Mouse (Mus musculus) embryonic facial prominence, embryonic 14.5 days (tissue): Measurements from ENCODE around the gene Serac1. TPM values are rescaled to one million over a fixed set of nuclear protein-coding genes. Genes with fewer than 3 reads are reported as not detected.

ENCODE experiments used
- ATAC-seq: fragments of 200-750 bp; cut with Nextera tagmentation; 2 replicates; pipeline ENCODE4 v1.8.0; 2017; ENCODE audit warnings: low read depth, moderate number of reproducible peaks, moderate TSS enrichment
- DNase-seq: peaks from one replicate; pipeline ENCODE4 v3.0.0-alpha.2; 2015; ENCODE audit warnings: low spot score
- H3K27ac ChIP-seq: fragments of 300-500 bp; sonication (generic); replicated peaks from 2 replicates; pipeline ENCODE4 v1.5.1; 2014; ENCODE audit warnings: low read depth, mild to moderate bottlenecking, low read length, moderate library complexity
- H3K27me3 ChIP-seq: fragments of 300-500 bp; sonication (generic); replicated peaks from 2 replicates; pipeline ENCODE4 v1.6.1; 2014; ENCODE audit warnings: low read length; ENCODE audit not compliant: control insufficient read depth, insufficient read depth
- H3K36me3 ChIP-seq: fragments of 300-500 bp; sonication (generic); 2 replicates; pipeline ENCODE4 v1.6.1; 2014; ENCODE audit warnings: low read length, mixed read lengths; ENCODE audit not compliant: control insufficient read depth, insufficient read depth
- H3K4me1 ChIP-seq: fragments of 300-500 bp; sonication (generic); 2 replicates; pipeline ENCODE4 v1.6.1; 2014; ENCODE audit warnings: antibody characterized with exemption, low read length; ENCODE audit not compliant: control insufficient read depth, insufficient read depth
- H3K4me2 ChIP-seq: fragments of 300-500 bp; sonication (generic); 2 replicates; pipeline ENCODE4 v1.6.1; 2014; ENCODE audit warnings: low read depth, mild to moderate bottlenecking, low read length, moderate library complexity, mixed read lengths
- H3K4me3 ChIP-seq: fragments of 300-500 bp; sonication (generic); 2 replicates; pipeline ENCODE4 v1.5.1; 2014; ENCODE audit warnings: low read depth, mild to moderate bottlenecking, low read length
- H3K9ac ChIP-seq: fragments of 300-500 bp; sonication (generic); 2 replicates; pipeline ENCODE4 v1.6.1; 2014; ENCODE audit warnings: low read depth, mild to moderate bottlenecking, low read length, moderate library complexity, mixed read lengths
- H3K9me3 ChIP-seq: fragments of 300-500 bp; sonication (generic); 2 replicates; pipeline ENCODE4 v1.6.1; 2016; ENCODE audit warnings: low read length; ENCODE audit not compliant: control insufficient read depth
- WGBS: fragments of 180-500 bp; shearing (Covaris S2); extraction: QIAGEN DNeasy Blood & Tissue Kit; methylation state at CpG from one replicate; pipeline ENCODE4 v1.1.7; 2014; 5-methylcytosine and 5-hydroxymethylcytosine counted together
- polyA plus RNA-seq: library from polyadenylated mRNA; unstranded; fragments of >200 nt; fragmentation: Nextera tagmentation; extraction: Ambion mirVana; gene quantifications from 2 replicates; pipeline ENCODE4 v1.2.1, GENCODE M21; 2014

Serac1 gene
- polyA plus RNA-seq, 1 experiment from 2014 or later = 5.8 TPM

GRCm38 (mm10) chr17:6005638-6006471 lies 73.7 kb downstream of the Serac1 start:
- Histone ChIP-seq H3K9me3 (no peaks in the 10 kb centered on the region), H3K4me3 (no peak overlapping the region), H3K36me3 (0 out of 2 replicates have a peak, but pooled peaks cover 3% of the 10 kb centered on the region), H3K4me2 (peak overlapping the region; percentile 38), H3K9ac (peak overlapping the region; percentile 21), H3K27me3 (no peaks in the 10 kb centered on the region), H3K4me1 (peaks cover 18% of the 10 kb centered on the region), H3K27ac (peak overlapping the region; percentile 89)
- peak; percentile 78 for ATAC-seq
- WGBS = 16% methylated on average over 14 of the region's 14 CpGs
- peak; percentile 97 for DNase-seq

DNA sequence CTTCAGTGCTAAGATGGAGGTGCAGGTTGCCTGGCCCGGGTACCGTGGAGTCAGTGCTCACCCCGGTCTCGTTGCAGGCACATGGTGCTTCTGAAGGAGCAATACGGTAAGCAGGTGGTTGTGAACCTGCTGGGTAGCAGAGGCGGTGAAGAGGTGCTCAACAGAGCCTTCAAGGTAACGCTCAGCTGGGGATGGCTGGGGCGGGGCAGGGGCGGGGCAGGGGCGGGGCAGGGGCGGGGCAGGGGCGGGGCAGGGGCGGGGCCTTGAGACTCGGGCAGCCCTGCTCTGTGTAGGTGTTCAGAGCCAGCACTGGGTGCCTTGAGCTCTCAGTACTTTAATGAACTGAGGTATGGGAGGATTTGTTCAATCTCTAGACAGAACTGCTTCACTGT lies 74.3 kb downstream of the Serac1 start:
- Histone ChIP-seq H3K4me3 (no peak overlapping the region), H3K9ac (no peak overlapping the region), H3K4me2 (peak overlapping the region; percentile 32), H3K36me3 (no peaks in the 10 kb centered on the region), H3K27me3 (no peaks in the 10 kb centered on the region), H3K27ac (peak overlapping the region; percentile 89), H3K4me1 (peaks cover 18% of the 10 kb centered on the region), H3K9me3 (no peaks in the 10 kb centered on the region)
- 19% methylated on average over 6 of the region's 14 CpGs for WGBS
- peak; percentile 84 for ATAC-seq
- peak; percentile 36 for DNase-seq

DNA sequence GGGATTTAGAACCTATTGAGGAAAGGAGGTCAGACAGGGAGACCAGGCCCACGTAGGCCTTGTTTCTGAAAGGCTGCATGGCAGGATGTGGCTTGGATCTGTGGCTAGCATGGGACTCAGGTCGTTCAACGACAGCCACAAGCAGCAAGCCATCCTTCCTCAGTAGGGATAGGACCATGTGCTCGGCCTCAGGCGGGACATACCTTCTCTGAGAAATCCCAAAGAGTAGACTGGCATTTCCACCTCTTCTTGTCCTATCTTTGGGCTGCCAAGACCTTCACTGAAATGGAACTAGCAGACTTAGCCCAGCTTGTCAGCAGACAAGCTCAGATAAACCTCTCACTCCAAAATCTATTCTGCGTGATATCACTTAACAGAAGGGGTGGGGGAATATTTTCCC lies 75.9 kb downstream of the Serac1 start:
- WGBS = 90% methylated on average over 6 of the region's 6 CpGs
- Histone ChIP-seq H3K9ac (no peak overlapping the region), H3K4me2 (no peak overlapping the region), H3K9me3 (no peaks in the 10 kb centered on the region), H3K27ac (no peak overlapping the region), H3K4me1 (peaks cover 18% of the 10 kb centered on the region), H3K27me3 (no peaks in the 10 kb centered on the region), H3K36me3 (no peaks in the 10 kb centered on the region), H3K4me3 (no peak overlapping the region)
- no peak for ATAC-seq
- no peak for DNase-seq

DNA sequence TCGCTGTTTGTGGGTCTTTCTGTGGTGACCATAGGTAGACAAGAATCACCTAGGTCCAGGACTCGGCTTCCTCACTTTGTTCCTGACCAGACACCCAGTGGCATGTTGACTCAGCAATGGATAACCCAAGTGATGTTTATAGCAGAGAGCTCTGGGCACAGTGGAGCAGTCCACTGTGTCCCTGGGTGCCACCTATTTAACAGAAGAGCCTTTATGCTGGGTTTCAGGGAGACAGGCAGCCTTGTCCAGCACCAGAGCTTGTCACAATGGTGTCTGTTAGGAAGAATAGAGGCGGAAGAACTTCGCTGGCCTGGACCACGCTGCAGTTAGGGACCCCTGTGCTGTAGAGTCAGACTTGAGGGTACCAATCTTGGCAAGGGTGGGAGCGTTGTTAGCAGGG lies 77.0 kb downstream of the Serac1 start:
- H3K9me3 ChIP-seq = no peaks in the 10 kb centered on the region
- DNase-seq (no peak), ATAC-seq (no peak)
- H3K9ac ChIP-seq = no peak overlapping the region
- peaks cover 19% of the 10 kb centered on the region for H3K4me1 ChIP-seq
- no peaks in the 10 kb centered on the region for H3K36me3 ChIP-seq
- 87% methylated on average over 6 of the region's 6 CpGs for WGBS
- H3K27ac ChIP-seq = no peak overlapping the region
- no peak overlapping the region for H3K4me2 ChIP-seq
- H3K27me3 ChIP-seq = no peaks in the 10 kb centered on the region
- H3K4me3 ChIP-seq = no peak overlapping the region

- Histone ChIP-seq H3K9ac (no peak overlapping the region), H3K4me3 (no peak overlapping the region), H3K27ac (no peak overlapping the region), H3K36me3 (no peaks in the 10 kb centered on the region), H3K9me3 (no peaks in the 10 kb centered on the region), H3K4me1 (peaks cover 16% of the 10 kb centered on the region), H3K27me3 (no peaks in the 10 kb centered on the region), H3K4me2 (no peak overlapping the region)
- no peak for DNase-seq
- WGBS = 64% methylated on average over 7 of the region's 7 CpGs
- no peak for ATAC-seq
Measured at GRCm38 (mm10) chr17:6001836-6002235, 77.7 kb downstream of the Serac1 start.

- 79% methylated on average over 6 of the region's 6 CpGs for WGBS
- H3K36me3 ChIP-seq = no peaks in the 10 kb centered on the region
Measured at GRCm38 (mm10) chr17:6001389-6001788, 78.2 kb downstream of the Serac1 start.

DNA sequence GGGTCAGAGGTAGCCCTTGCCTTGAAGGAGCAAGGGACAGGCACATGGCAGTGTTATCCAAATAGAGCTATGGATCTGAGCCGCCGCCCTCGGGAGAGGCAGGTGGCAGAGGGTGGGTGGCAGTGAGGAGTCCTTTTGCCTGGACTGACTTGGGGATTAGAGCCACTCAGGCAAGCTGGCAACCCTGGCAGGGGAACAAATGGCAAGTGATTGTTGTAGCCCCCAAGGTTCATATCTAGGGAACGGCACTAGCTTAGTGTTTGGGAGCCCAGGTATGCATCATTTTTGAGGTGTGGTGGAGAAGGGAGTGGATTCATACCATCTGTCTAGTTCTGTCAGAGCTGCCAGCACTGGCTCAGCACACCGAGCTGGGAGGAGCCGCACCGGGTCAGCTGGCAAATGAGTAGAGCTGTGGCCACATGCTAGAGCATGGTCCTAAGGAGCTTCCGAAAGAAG lies 78.6 kb downstream of the Serac1 start:
- no peaks in the 10 kb centered on the region for H3K27me3 ChIP-seq
- H3K9ac ChIP-seq = no peak overlapping the region
- ATAC-seq = no peak
- H3K4me1 ChIP-seq = peaks cover 11% of the 10 kb centered on the region
- H3K4me2 ChIP-seq = no peak overlapping the region
- no peaks in the 10 kb centered on the region for H3K36me3 ChIP-seq
- H3K4me3 ChIP-seq = no peak overlapping the region
- H3K27ac ChIP-seq = no peak overlapping the region
- no peak for DNase-seq
- WGBS = 77% methylated on average over 8 of the region's 8 CpGs
- no peaks in the 10 kb centered on the region for H3K9me3 ChIP-seq

More at GRCm38 (mm10) chr17:6001389-6001788, 78.2 kb downstream of the Serac1 start:
- H3K9me3 ChIP-seq = no peaks in the 10 kb centered on the region
- no peak overlapping the region for H3K27ac ChIP-seq
- no peak overlapping the region for H3K4me3 ChIP-seq
- no peak overlapping the region for H3K4me2 ChIP-seq
- DNase-seq (no peak), ATAC-seq (no peak)
- H3K27me3 ChIP-seq = no peaks in the 10 kb centered on the region
- H3K9ac ChIP-seq = no peak overlapping the region
- H3K4me1 ChIP-seq = peaks cover 14% of the 10 kb centered on the region

- 73% methylated on average over 5 of the region's 5 CpGs for WGBS
- no peak overlapping the region for H3K27ac ChIP-seq
Measured at GRCm38 (mm10) chr17:5999039-5999543, 80.5 kb downstream of the Serac1 start.

GRCm38 (mm10) chr17:5998235-5998500 lies 81.4 kb downstream of the Serac1 start:
- H3K9ac ChIP-seq = no peak overlapping the region
- no peak overlapping the region for H3K4me3 ChIP-seq
- DNase-seq = no peak
- no peak overlapping the region for H3K4me2 ChIP-seq
- no peaks in the 10 kb centered on the region for H3K9me3 ChIP-seq
- H3K27me3 ChIP-seq = no peaks in the 10 kb centered on the region
- H3K27ac ChIP-seq = no peak overlapping the region
- H3K36me3 ChIP-seq = no peaks in the 10 kb centered on the region
- no peak for ATAC-seq
- H3K4me1 ChIP-seq = 0 out of 2 replicates have a peak, but pooled peaks cover 2% of the 10 kb centered on the region

More at GRCm38 (mm10) chr17:5999039-5999543, 80.5 kb downstream of the Serac1 start:
- no peaks in the 10 kb centered on the region for H3K36me3 ChIP-seq
- H3K4me3 ChIP-seq = no peak overlapping the region
- H3K9me3 ChIP-seq = no peaks in the 10 kb centered on the region
- no peaks in the 10 kb centered on the region for H3K27me3 ChIP-seq
- no peak overlapping the region for H3K9ac ChIP-seq
- no peak overlapping the region for H3K4me2 ChIP-seq
- DNase-seq (no peak), ATAC-seq (no peak)
- H3K4me1 ChIP-seq = 0 out of 2 replicates have a peak, but pooled peaks cover 2% of the 10 kb centered on the region
